Mouse (Mus musculus) liver, postnatal 0 days (tissue): ENCODE measurements around the gene Atcay.

Experiments used
- CTCF ChIP-seq: sonication (generic); IDR thresholded peaks from 2 replicates; pipeline ENCODE4 v1.5.1; 2016; ENCODE audit warnings: antibody characterized with exemption, low read depth
- EP300 ChIP-seq: IDR thresholded peaks from 2 replicates; pipeline ENCODE4 v1.6.1; 2016; ENCODE audit warnings: antibody characterized with exemption, low read depth, mild to moderate bottlenecking

- no peak for TF ChIP-seq CTCF
- no peak for TF ChIP-seq EP300
Measured at GRCm38 (mm10) chr10:81175936-81176465, 54.6 kb downstream of the Atcay start.
